Mouse (Mus musculus) heart, postnatal 0 days (tissue): ENCODE results near the gene 1500015O10Rik.

Source experiments
- CTCF ChIP-seq: IDR thresholded peaks from 2 replicates; pipeline ENCODE4 v1.5.1; 2016; ENCODE audit warnings: antibody characterized with exemption, control low read depth, low read depth
- EP300 ChIP-seq: IDR thresholded peaks from 2 replicates; pipeline ENCODE4 v1.6.1; 2016; ENCODE audit warnings: antibody characterized with exemption, low read depth

- TF ChIP-seq CTCF (no peak), EP300 (no peak)
These were observed 42.3 kb downstream of the 1500015O10Rik start for GRCm38 (mm10) chr1:43772694-43773093.
